Mouse (Mus musculus): ENCODE results near the gene Mis12.
A peak's percentile ranks its signal among the peaks of the same experiment; 100 is the strongest.

Gene Mis12

DNA sequence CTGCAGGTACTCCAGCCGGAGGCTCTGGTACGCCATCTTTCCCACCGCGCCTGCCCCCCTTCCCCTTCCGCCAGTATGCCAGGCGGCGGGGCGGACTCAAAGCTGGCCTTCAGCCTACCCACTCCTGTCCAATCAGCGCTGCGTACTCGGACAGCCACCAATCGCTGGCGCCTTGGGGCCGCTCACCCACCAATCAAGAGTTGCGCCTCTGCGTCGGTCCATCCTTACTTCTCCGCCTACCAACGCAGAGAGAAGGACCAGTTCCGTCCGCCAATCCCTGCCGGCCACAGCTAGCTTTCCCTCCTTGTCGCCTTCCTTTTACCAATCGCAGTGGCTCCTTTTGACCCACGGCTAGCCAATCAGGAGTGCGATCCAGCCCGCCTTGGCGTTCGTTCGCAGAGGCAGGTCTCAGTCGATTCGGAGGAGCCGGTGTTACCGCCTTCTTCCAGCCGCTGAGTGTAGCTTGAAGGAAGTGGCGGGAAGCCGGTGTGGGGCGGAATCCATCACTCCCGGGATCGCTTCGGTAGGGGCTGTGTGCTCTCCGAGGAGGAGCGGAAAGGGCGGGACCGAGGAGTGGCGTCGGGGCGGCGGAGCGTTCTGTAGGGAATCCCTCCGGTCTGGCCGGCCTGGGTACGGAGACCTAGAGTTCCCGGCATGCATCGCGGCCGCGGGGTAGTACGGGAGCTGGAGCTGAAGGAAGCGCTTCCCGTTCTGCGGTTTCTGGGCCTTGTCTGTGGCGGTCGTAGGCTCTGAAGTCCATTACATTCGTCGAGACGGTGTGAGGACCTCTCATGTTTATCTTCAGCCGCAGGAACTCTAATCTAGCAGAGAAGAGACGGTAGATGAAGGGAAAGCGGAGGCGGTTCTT, at the start of gene Mis12, which contains the start of gene Derl2:
Gene Mis12 (plus strand): TSS at position 411 of the 868 bp plus-strand sequence.
Gene Derl2 (minus strand): TSS at position 641 of the 868 bp plus-strand sequence.
- DNase-seq (ENCODE audit: low spot score): peak; percentile 98

GRCm38 (mm10) chr11:70969821-70970559, 49.4 kb upstream of the Mis12 start, which contains the start of the genes Nup88 and Rpain:
Gene Nup88 (minus strand): TSS chr11:70969973.
Gene Rpain (plus strand): TSS chr11:70970213.
- peak; percentile 95 for DNase-seq (ENCODE audit: low spot score)

GRCm38 (mm10) chr11:70970560-70971540, 48.6 kb upstream of the Mis12 start:
- DNase-seq (ENCODE audit: low spot score): peak; percentile 91

GRCm38 (mm10) chr11:70972586-70972985, 46.8 kb upstream of the Mis12 start:
- DNase-seq (ENCODE audit: low spot score): no peak

- DNase-seq (ENCODE audit: low spot score): no peak
Measured at GRCm38 (mm10) chr11:70973947-70974346, 45.5 kb upstream of the Mis12 start.

DNA sequence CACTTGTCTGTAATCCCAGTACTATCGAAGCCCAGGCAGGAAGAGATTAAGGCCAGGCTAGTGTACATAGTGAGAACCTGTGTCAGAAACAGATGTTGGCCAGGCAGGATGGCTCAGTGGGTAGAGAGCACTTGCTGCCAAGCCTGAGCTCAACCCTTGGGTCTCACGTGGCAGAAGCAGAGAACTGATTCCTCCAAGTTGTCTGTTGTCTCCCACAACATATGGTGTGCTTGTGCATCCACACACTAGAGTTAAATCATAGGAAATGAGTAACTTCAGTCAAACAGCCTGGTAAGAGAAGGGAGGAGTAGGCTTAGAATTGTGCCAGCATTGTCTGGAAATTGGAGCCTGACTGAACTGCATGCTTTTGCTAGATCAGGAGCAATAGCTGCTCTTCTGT, 44.2 kb upstream of the Mis12 start:
- DNase-seq (ENCODE audit: low spot score): no peak

- no peak for DNase-seq (ENCODE audit: low spot score)
Measured at GRCm38 (mm10) chr11:70977293-70977692, 42.1 kb upstream of the Mis12 start.

DNA sequence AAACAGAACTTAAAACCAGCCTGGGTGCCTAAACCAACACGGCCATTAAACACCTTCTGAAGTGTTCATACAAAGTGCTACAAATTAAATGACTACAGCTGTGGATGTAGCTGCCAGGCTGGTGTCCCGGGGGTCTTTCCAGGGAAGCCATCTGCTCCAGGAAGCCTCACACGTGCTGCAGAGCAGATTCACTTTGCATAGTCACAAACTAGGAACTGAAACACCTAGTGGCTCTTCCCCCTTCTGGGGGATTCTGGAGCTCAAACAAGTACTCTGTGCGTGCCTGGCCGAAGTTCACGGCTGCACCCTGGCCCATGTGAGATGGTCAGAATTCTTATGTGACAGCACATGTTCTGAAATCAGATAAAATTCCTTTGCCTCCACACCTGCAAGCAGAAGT, 39.2 kb upstream of the Mis12 start:
- DNase-seq (ENCODE audit: low spot score): no peak

DNA sequence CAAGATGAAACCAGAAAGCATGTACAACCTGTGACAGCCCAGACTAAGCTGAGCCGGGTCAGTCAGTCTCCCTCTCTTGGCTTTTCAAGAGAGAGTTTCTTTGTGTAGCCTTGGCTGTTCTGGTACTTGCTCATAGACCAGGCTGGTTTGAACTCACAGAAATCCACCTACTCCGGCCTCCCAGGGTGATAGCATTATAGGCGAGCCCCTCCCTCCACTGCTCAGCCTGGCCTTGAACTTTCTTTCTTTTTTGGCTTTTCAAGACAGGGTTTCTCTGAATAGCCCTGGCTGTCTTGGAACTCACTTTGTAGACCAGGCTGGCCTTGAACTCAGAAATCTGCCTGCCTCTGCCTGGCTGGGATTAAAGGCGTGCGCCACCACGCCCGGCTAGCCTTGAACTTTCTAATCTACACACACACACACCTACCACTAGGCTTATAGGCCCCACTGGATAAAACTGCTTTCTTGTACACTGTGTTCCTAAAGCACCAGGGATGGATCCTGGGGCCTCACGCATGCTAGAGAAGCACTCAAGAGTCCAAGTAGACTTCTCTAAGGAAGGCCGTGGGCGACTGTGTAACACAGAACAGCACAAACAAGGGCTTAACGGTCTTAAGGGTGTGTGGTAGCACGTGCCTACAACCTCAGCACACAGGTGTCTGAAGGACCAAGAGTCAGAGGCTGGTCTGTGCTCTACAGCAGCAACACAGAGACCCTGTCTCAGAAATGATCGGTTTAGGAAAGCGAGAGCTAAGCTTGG, 38.5 kb upstream of the Mis12 start:
- peak; percentile 34 for DNase-seq (ENCODE audit: low spot score)

DNA sequence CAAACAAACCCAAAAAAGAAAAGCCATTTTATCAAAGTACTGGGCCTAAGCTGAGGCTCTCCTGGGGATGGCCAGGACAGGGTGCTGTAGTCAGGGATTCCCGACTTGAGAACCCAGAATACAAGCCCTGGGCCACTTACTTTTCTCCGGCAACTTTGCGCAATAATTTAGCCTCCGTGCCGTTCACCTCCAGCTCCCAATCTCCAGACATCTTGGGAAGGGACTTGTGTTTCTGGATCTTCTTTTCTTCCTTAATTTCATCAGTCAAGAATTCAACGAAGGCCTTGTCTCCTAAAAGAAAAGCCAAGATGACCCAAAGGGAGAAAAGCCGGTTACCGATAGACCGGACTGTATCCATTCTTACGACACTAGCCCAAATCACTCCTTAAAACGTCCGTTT, 37.4 kb upstream of the Mis12 start:
- peak; percentile 35 for DNase-seq (ENCODE audit: low spot score)

- DNase-seq (ENCODE audit: low spot score): peak; percentile 86
Measured at GRCm38 (mm10) chr11:70982557-70983228, 36.7 kb upstream of the Mis12 start, which contains the start of gene C1qbp. Gene C1qbp (minus strand): TSS chr11:70983026.

DNA sequence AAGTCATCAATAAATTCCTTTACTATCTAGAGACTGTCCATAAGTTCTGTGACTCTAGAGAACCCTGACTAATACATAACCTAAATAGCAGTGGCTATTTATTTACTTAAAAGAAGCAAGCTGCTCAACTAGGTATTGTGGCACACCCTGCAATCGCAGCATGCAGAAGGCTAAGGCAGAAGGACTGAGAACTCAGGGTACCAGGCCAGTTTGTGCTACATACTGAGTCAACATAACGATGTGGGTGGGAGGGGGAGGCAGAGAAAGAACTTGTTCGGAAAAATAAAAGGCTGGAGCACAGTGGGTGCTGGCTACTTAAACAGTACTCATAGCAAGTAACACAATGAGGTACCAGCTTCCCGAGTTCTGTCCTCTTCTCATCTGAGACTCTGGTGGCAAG, 18.2 kb upstream of the Mis12 start:
- DNase-seq (ENCODE audit: low spot score): no peak

GRCm38 (mm10) chr11:71003611-71004315, 15.6 kb upstream of the Mis12 start:
- DNase-seq (ENCODE audit: low spot score): peak; percentile 49

DNA sequence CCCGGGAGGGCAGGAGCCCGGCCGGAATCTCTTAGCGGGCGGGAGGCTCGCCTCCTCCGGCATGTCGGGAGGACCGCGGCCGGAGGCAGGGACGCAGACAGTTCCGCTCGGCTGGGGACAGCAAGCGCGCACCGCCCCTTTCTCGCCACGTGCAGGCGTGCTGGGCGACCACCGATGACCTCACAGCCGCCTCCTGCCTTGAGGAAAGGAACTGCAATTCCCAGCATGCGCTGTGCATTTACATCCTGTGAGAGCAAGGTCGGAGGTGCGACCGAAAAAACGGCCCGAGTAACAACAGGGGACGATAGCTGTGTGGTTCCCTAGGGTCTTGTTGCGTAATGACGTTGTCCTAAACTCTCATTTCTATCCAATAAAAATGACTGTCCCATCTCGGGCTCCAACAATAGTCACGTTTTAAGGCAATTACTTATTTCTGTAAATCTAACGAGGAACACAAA, 15.1 kb upstream of the Mis12 start, which contains the start of gene Dhx33:
Gene Dhx33 (minus strand): TSS at position 122 of the 458 bp plus-strand sequence.
- DNase-seq (ENCODE audit: low spot score): peak; percentile 96

GRCm38 (mm10) chr11:71005046-71005445, 14.4 kb upstream of the Mis12 start:
- peak; percentile 28 for DNase-seq (ENCODE audit: low spot score)

DNA sequence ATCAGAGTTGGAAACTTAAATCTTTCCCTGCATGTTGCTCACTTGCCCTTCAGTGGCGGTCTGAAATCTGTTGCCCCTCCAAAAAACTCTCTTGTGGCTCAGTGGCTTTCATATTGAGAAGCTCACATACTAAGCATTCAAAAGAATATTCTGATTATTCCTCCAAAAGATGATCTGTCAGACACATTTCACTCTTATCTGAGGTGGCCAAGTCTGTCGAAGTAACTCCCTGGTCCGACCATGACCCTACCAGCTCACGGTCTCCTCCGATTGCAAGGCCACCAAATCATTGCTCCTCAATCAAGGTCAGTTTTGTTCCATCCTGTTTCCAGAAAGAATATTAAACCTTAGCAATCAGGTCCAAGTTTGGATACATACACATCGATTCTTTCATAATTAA, 12.4 kb upstream of the Mis12 start:
- DNase-seq (ENCODE audit: low spot score): no peak

DNA sequence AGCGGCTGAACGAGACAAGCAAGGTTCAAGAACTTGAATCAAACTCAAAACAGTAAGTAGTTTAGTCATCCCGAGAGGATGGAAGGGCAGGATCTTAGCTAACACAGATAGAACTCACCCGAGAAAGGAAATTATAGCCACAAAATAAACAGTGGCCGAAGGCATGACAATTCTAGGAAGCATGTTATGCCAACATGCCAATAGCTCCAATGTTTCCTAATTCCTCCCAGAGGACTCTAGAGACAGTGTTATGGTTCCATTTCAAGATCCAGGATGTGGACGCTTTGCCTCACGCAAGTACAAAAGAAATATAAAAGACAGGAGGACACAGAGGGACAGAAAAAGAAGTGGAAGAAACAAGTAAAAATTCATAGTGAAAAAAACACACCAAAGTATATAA, 11.6 kb upstream of the Mis12 start:
- DNase-seq (ENCODE audit: low spot score): no peak

DNA sequence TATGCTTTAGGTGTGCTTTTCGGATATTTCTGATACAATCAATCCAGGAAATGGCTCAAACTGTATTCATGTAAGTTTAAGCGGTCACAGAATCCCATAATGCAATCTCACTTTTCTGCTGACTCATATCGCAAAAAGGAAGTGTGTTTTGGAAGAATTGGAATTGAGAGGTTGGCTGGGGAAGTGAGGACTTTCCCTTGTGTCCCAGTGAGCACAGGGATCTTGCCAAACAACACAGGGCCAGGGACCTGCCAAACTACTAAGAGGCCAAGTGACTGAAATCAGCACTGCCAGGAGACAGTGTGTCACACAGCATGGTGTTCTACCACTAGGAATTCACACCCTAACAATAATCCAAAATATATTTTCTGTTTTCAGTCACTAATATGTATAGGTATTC, 11.1 kb upstream of the Mis12 start:
- DNase-seq (ENCODE audit: low spot score): no peak

DNA sequence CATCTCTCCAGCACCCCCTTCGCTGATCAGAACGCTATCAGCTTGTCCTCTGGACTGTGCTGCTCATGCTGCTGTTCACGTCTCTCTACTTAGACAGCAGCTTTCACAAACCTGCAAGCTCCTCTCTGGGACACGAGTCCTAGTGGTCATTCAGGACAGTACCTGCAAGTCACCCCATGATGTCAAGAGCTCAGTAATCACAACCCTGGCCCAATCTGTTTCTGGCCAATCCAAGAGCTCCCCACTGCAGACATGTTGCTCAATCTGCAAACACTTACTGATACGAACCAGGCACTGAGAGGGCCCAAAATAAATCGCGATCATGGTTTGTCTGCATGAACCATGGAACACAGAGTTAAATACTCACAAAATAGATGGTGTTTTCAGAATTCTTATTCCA, 6.7 kb upstream of the Mis12 start:
- no peak for DNase-seq (ENCODE audit: low spot score)

Measured in c-Kit-positive CD71-positive TER-119-positive erythroid progenitor cells, embryonic 14.5 days (primary cell).